Comparison of ENCODE assay signal across 9 mouse cellular contexts in genomic region chr13:8744565-8744964, GRCm38 (mm10).
DNase-seq lines count a peak whose midpoint lies in the region; ATAC-seq and TF ChIP-seq lines count a peak whose summit lies in the region.
"Had no signal": no experiment of that assay in that cellular context is flagged by ENCODE, and none has a peak within 500 bp of the region (broad histone marks: within the 10 kb centered on the region; RNA-seq: fewer than 3 reads in every experiment).

No protein-coding gene starts in this region.

- no peak for TF ChIP-seq EP300 in MEL (IDR thresholded peaks at IDR 0.05; ENCODE audit: low read depth in 1 of 2, low read length in 2 of 2)

- TF ChIP-seq POLR2A in MEL (IDR thresholded peaks at IDR 0.05; ENCODE audit: control insufficient read depth in 1 of 2, insufficient read depth in 1 of 2, low read depth in 1 of 2, low read length in 2 of 2, poor library complexity in 1 of 2) = no peak
- no peak for TF ChIP-seq POLR2A in cortical plate, adult 2 months (IDR thresholded peaks at IDR 0.05; ENCODE audit: extremely low read depth, insufficient read depth, low read length)

- TF ChIP-seq CTCF in MEL (IDR thresholded peaks at IDR 0.05 in 2 of 3, conservative IDR thresholded peaks at IDR 0.05 in 1 of 3; ENCODE audit: control insufficient read depth in 1 of 3, insufficient read depth in 1 of 3, low read depth in 2 of 3, low read length in 3 of 3, poor library complexity in 1 of 3, severe bottlenecking in 1 of 3) = peak; percentile 51 to 77 (median 73)
- peak; percentile 43; the same call in 1 of the 2 replicates for TF ChIP-seq CTCF in cortical plate, adult 2 months (IDR thresholded peaks at IDR 0.05; ENCODE audit: extremely low read depth, insufficient read depth, low read length)

- H3K9ac ChIP-seq in hindbrain, embryonic 14.5 days = no peak overlapping the region
- H3K9ac ChIP-seq in MEL (ENCODE audit: control insufficient read depth, low read depth, low read length, poor library complexity, severe bottlenecking) = no peak overlapping the region
- no peak overlapping the region for H3K9ac ChIP-seq in hindbrain, embryonic 12.5 days
- H3K9ac ChIP-seq: limb, embryonic 12.5 days had no signal

- no peaks in the 10 kb centered on the region for H3K27me3 ChIP-seq in hindbrain, embryonic 10.5 days (ENCODE audit: insufficient read depth, poor library complexity, severe bottlenecking)
- no peaks in the 10 kb centered on the region for H3K27me3 ChIP-seq in hindbrain, embryonic 14.5 days (ENCODE audit: control insufficient read depth, insufficient read depth, low read length)
- no peaks in the 10 kb centered on the region for H3K27me3 ChIP-seq in MEL (ENCODE audit: control insufficient read depth in 1 of 2, insufficient read depth in 2 of 2, low read length in 2 of 2)
- no peaks in the 10 kb centered on the region for H3K27me3 ChIP-seq in hindbrain, embryonic 12.5 days
- H3K27me3 ChIP-seq: limb, embryonic 12.5 days had no signal

- H3K4me1 ChIP-seq in hindbrain, embryonic 10.5 days (replicated peaks) = no peaks in the 10 kb centered on the region
- H3K4me1 ChIP-seq in hindbrain, embryonic 14.5 days (replicated peaks; ENCODE audit: control insufficient read depth, insufficient read depth, low read length) = no peaks in the 10 kb centered on the region
- peaks cover 0 to 11% of the 10 kb centered on the region in 2 experiments; a peak in 3 of 4 replicates for H3K4me1 ChIP-seq in MEL (ENCODE audit: control insufficient read depth in 1 of 2, insufficient read depth in 2 of 2, low read length in 2 of 2)
- H3K4me1 ChIP-seq in cortical plate, adult 2 months (ENCODE audit: control insufficient read depth, insufficient read depth, low read length) = peaks cover 2% of the 10 kb centered on the region; the same call in 1 of the 2 replicates
- no peaks in the 10 kb centered on the region for H3K4me1 ChIP-seq in hindbrain, embryonic 12.5 days
- H3K4me1 ChIP-seq: limb, embryonic 12.5 days had no signal

- H3K79me2 ChIP-seq in MEL (ENCODE audit: control insufficient read depth, insufficient read depth, low read length, poor library complexity) = no peaks in the 10 kb centered on the region

- H3K4me3 ChIP-seq in hindbrain, embryonic 10.5 days = no peak overlapping the region
- no peak overlapping the region for H3K4me3 ChIP-seq in hindbrain, embryonic 14.5 days (replicated peaks; ENCODE audit: low read length)
- peak overlapping the region; percentile 33 to 43; a peak in 2 of 4 replicates for H3K4me3 ChIP-seq in MEL (ENCODE audit: control insufficient read depth in 1 of 2, insufficient read depth in 1 of 2, low read depth in 2 of 2, low read length in 2 of 2)
- H3K4me3 ChIP-seq in cortical plate, adult 2 months (ENCODE audit: insufficient read depth, low read length) = no peak overlapping the region
- no peak overlapping the region for H3K4me3 ChIP-seq in hindbrain, embryonic 12.5 days
- H3K4me3 ChIP-seq: limb, embryonic 12.5 days had no signal

- H3K27ac ChIP-seq in hindbrain, embryonic 10.5 days = no peak overlapping the region
- no peak overlapping the region for H3K27ac ChIP-seq in hindbrain, embryonic 14.5 days
- H3K27ac ChIP-seq in MEL (ENCODE audit: control insufficient read depth, low read depth, low read length) = no peak overlapping the region
- no peak overlapping the region for H3K27ac ChIP-seq in cortical plate, adult 2 months (ENCODE audit: insufficient read depth, low read length)
- H3K27ac ChIP-seq in hindbrain, embryonic 12.5 days = no peak overlapping the region
- H3K27ac ChIP-seq: limb, embryonic 12.5 days had no signal

- DNase-seq in hindbrain, embryonic 10.5 days (ENCODE audit: low spot score) = peak; percentile 6
- DNase-seq in hindbrain, embryonic 14.5 days (ENCODE audit: low spot score) = no peak
- DNase-seq in A20 (ENCODE audit: low read depth, low spot score) = peak; percentile 54
- DNase-seq in MEL (ENCODE audit: low read depth, low spot score) = peak; percentile 82
- peak; percentile 24 for DNase-seq in lung, postnatal 25 days (ENCODE audit: low spot score)
- no peak for DNase-seq in right cerebral cortex, postnatal 25 days

- no peak overlapping the region for H3K4me2 ChIP-seq in hindbrain, embryonic 14.5 days (replicated peaks)
- no peak overlapping the region for H3K4me2 ChIP-seq in hindbrain, embryonic 12.5 days (replicated peaks)
- H3K4me2 ChIP-seq: limb, embryonic 12.5 days had no signal

- no peaks in the 10 kb centered on the region for H3K36me3 ChIP-seq in hindbrain, embryonic 10.5 days
- H3K36me3 ChIP-seq in hindbrain, embryonic 14.5 days (replicated peaks; ENCODE audit: control insufficient read depth, insufficient read depth) = no peaks in the 10 kb centered on the region
- H3K36me3 ChIP-seq in MEL (ENCODE audit: control insufficient read depth in 1 of 2, insufficient read depth in 2 of 2, low read length in 2 of 2) = peaks cover 0 to 9% of the 10 kb centered on the region in 2 experiments; a peak in 2 of 4 replicates
- no peaks in the 10 kb centered on the region for H3K36me3 ChIP-seq in hindbrain, embryonic 12.5 days
- H3K36me3 ChIP-seq: limb, embryonic 12.5 days had no signal

- 66% methylated on average over 3 of the region's 3 CpGs for WGBS in hindbrain, embryonic 10.5 days
- 58% methylated on average over 3 of the region's 3 CpGs for WGBS in hindbrain, embryonic 14.5 days
- WGBS in hindbrain, embryonic 12.5 days = 55% methylated on average over 3 of the region's 3 CpGs

- peak; percentile 60 for TF ChIP-seq RAD21 in MEL (IDR thresholded peaks at IDR 0.05; ENCODE audit: low read depth, low read length)

- no peaks in the 10 kb centered on the region for H3K9me3 ChIP-seq in hindbrain, embryonic 10.5 days
- no peaks in the 10 kb centered on the region for H3K9me3 ChIP-seq in hindbrain, embryonic 14.5 days (ENCODE audit: control insufficient read depth, low read length)
- H3K9me3 ChIP-seq in MEL (replicated peaks; ENCODE audit: insufficient read depth, low read length) = no peaks in the 10 kb centered on the region
- H3K9me3 ChIP-seq in hindbrain, embryonic 12.5 days (replicated peaks) = no peaks in the 10 kb centered on the region
- H3K9me3 ChIP-seq: limb, embryonic 12.5 days had no signal

- ATAC-seq in hindbrain, embryonic 14.5 days (ENCODE audit: low FRiP score) = no peak
- no peak for ATAC-seq in hindbrain, embryonic 12.5 days (ENCODE audit: low FRiP score)

TF ChIP-seq in MEL, 35 proteins besides CTCF, POLR2A, EP300 and RAD21:
- TF ChIP-seq ZC3H11A (IDR thresholded peaks at IDR 0.05; ENCODE audit: low read depth, low read length) (peak; percentile 36; the same call in 1 of the 2 replicates), ELF1 (IDR thresholded peaks at IDR 0.05; ENCODE audit: low read depth, low read length) (peak; percentile 64; the same call in 1 of the 2 replicates), KAT2A (conservative IDR thresholded peaks at IDR 0.05; ENCODE audit: low read depth, low read length) (no peak), SMC3 (IDR thresholded peaks at IDR 0.05; ENCODE audit: low read depth, low read length) (peak; percentile 72), POLR2AphosphoS5 (IDR thresholded peaks at IDR 0.05; ENCODE audit: borderline replicate concordance, low read depth, low read length) (no peak)

Comparison
In these comparisons a context has a peak if more than half of its experiments do, and no peak if none do; other contexts are left out.
1. DNase-seq: peak in hindbrain, embryonic 10.5 days (single experiment), A20 (single experiment), MEL (single experiment) and lung, postnatal 25 days (single experiment); none in hindbrain, embryonic 14.5 days (single experiment) and right cerebral cortex, postnatal 25 days (single experiment).
2. H3K4me3 ChIP-seq: peak in MEL (2 of 2); none in hindbrain, embryonic 10.5 days (single experiment), hindbrain, embryonic 14.5 days (single experiment), cortical plate, adult 2 months (single experiment) and hindbrain, embryonic 12.5 days (single experiment).